Mouse (Mus musculus) kidney, adult 2 months (tissue): ENCODE measurements around the gene Nisch. TPM values are rescaled to one million over a fixed set of nuclear protein-coding genes. Genes with fewer than 3 reads are reported as not detected.

ENCODE experiments used
- DNase-seq: peaks from one replicate; pipeline ENCODE4 v3.0.0; 2021
- H3K27ac ChIP-seq: fragments of 200-500 bp; 2 replicates; pipeline ENCODE4 v1.5.1; 2012; ENCODE audit warnings: low read depth, low read length, control low read depth, inconsistent platforms; ENCODE audit not compliant: insufficient read depth
- H3K27me3 ChIP-seq: fragments of 200-500 bp; replicated peaks from 2 replicates; pipeline ENCODE4 v1.6.1; 2012; ENCODE audit warnings: mild to moderate bottlenecking, moderate library complexity, low read length, inconsistent platforms; ENCODE audit not compliant: control insufficient read depth, insufficient read depth
- H3K36me3 ChIP-seq: fragments of 200-500 bp; 2 replicates; pipeline ENCODE4 v1.6.1; 2012; ENCODE audit warnings: mild to moderate bottlenecking, moderate library complexity, low read length, inconsistent platforms; ENCODE audit not compliant: control insufficient read depth, insufficient read depth
- H3K4me1 ChIP-seq: fragments of 200-500 bp; 2 replicates; pipeline ENCODE4 v1.6.1; 2011; ENCODE audit warnings: low read length; ENCODE audit not compliant: control insufficient read depth, insufficient read depth
- H3K4me3 ChIP-seq: fragments of 200-500 bp; 2 replicates; pipeline ENCODE4 v1.5.1; 2011; ENCODE audit warnings: mild to moderate bottlenecking, low read depth, low read length, control low read depth; ENCODE audit not compliant: insufficient read depth
- CTCF ChIP-seq: fragments of 200-500 bp; conservative IDR thresholded peaks from 2 replicates; pipeline ENCODE4 v1.5.1; 2011; ENCODE audit warnings: low read depth, mild to moderate bottlenecking, control low read depth, low read length, moderate library complexity, mixed read lengths; ENCODE audit not compliant: insufficient read depth, insufficient read length
- POLR2A ChIP-seq: fragments of 200-500 bp; IDR thresholded peaks from one replicate; pipeline ENCODE4 v1.6.1; 2011; ENCODE audit warnings: low read depth, low read length, control low read depth
- WGBS: fragments of 180-500 bp; shearing (Covaris S2); methylation state at CpG from one replicate; pipeline ENCODE4 v1.1.7; 2018; 5-methylcytosine and 5-hydroxymethylcytosine counted together
- polyA plus RNA-seq: library from polyadenylated mRNA; depleted of rRNA; stranded (reverse); fragments of >200 nt; gene quantifications from 2 replicates; pipeline ENCODE4 v1.2.3, GENCODE M21; 2012

Nisch gene
- polyA plus RNA-seq, 1 experiment = 244 TPM

DNA sequence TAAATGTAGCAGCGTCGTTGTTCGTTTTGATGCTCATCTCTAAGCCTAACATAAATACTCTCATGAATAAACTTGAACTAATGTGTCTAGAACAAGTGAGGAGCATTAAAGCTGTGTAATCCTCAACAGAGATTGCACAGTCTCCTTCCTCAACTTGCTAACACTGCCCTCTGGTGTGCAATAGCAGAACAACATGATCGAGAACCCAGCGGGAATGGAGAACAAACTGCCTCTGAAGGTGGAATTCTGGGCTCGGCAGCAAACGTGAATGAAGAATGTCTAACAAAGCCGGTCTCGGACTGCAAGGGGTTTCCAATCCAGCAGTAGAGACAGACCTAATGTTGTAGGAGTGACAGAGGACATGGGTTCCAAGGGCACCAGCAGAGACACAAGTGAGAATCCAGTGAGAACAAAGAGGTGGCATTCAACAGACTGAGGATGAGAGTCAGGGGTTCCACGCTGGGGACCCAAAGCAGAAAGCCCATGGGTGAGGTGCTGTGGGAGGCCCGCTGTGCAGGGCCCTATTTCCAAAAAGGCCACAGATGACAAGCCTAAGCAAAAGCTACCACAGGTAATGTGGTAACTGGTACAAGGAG, 17.3 kb upstream of the Nisch start:
- 11% methylated on average over 11 of the region's 11 CpGs for WGBS
- Histone ChIP-seq H3K27ac (peak overlapping the region; percentile 63; the same call in 1 of the 2 replicates), H3K27me3 (no peaks in the 10 kb centered on the region), H3K36me3 (no peaks in the 10 kb centered on the region), H3K4me3 (no peak overlapping the region), H3K4me1 (no peaks in the 10 kb centered on the region)
- DNase-seq = peak; percentile 86
- TF ChIP-seq CTCF (peak; percentile 86), POLR2A (no peak)

DNA sequence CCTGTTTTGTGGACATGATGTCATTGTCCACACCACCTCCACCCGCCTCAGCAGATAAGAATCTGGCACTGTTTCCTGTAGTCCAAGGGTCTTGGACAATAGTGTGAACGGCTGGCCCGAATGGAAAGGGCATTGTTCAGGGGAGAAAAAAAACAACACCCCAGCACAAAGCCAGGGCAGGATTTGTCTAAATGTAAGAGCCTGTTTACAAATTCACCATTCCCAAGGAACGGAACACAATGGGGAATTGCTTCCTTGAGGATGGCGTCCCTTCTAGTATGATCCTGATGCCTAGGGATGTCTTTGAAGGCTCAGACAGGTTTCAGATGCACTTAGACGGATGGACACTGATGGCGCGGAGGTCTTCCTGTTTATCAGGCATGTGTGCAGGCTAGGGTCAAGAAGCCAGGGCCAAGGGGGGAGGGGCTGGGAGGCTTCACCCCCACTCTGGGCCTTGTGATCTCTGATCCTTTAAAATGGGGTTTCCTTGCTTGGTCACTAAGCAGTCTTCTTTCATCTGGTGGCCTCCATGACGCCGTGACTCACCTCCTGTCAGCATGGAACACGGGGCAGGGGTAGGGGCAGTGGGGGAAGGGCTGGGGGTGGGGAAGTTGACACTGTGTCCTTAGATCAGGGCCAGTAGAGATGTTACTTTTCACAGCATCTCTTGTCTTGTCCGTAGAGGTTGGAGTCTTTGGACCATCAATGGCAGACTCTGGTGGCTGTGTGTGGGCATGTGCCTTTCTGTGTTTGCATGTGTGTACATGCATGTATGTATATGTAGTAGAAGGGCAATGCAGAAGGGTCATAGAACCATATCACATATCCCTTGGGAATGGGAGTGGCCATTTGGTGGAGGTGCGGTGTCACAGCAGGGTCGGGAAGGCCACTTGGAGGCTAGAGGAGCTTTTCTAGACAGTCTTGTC, 16.6 kb upstream of the Nisch start:
- Histone ChIP-seq H3K4me1 (no peaks in the 10 kb centered on the region), H3K27ac (peak overlapping the region; percentile 72), H3K4me3 (no peak overlapping the region), H3K27me3 (no peaks in the 10 kb centered on the region), H3K36me3 (no peaks in the 10 kb centered on the region)
- no peak for TF ChIP-seq CTCF
- no peak for TF ChIP-seq POLR2A
- 65% methylated on average over 14 of the region's 14 CpGs for WGBS
- peak; percentile 79 for DNase-seq

DNA sequence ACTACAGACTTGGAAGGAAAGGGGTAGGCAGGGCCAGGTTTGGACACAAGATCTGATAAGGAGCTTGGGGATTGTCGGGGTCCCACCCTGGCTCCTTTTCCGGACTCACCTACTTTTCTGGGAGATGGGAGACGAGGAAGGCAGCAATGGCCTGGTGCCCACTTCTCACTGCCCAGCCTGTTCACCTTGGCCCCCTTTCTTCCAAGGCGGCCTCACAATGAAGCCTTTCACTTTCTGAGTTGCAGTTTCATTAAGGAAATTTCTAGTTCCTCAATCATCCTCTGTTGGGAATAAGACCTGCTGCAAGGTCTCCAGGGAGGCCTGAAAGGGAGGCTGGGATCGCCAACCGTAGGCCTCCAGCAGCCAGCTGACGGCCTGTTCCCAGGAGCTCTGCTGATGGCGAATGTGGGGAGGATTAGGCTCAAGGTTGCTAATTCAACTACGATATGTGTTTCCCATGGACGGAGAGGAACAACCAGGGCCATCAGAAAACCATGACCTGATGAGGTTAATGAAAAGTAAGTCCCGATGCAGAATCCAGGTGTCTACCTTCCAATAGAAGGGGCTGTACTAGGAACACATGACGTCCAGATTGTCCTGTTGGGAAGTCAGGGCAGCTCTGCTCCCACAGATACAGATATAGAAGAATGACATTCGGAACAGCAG, 15.8 kb upstream of the Nisch start:
- H3K4me1 ChIP-seq = no peaks in the 10 kb centered on the region
- WGBS = 75% methylated on average over 13 of the region's 13 CpGs

DNA sequence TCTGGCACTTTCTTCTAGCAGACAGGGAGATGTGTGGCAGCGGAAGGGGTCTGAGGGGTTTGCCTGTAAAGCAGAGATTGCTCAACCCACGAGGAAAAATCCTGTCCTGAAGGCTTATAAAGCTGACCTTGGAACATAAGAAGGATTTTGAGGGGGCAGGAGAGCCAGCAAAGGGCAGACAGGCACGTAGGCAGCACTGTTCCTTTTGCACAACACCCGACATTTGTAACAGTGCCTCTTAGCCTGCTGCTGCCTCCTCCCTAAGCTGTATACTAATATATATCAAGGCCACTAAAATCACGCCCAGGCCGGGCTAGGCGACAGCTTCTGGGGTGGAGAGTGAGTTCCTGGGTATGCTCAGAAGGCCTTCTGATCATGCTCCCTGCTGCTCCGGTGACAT, 13.7 kb upstream of the Nisch start:
- Histone ChIP-seq H3K4me1 (no peaks in the 10 kb centered on the region), H3K27me3 (no peaks in the 10 kb centered on the region), H3K27ac (0 out of 2 replicates have a peak overlapping the region, but pooled peaks have one; percentile 12), H3K4me3 (no peak overlapping the region), H3K36me3 (no peaks in the 10 kb centered on the region)
- DNase-seq = no peak
- 66% methylated on average over 8 of the region's 8 CpGs for WGBS
- TF ChIP-seq CTCF = no peak
- no peak for TF ChIP-seq POLR2A

More for the DNA sequence above, 15.8 kb upstream of the Nisch start:
- H3K27me3 ChIP-seq = no peaks in the 10 kb centered on the region
- H3K36me3 ChIP-seq = no peaks in the 10 kb centered on the region
- H3K4me3 ChIP-seq = no peak overlapping the region
- DNase-seq = peak; percentile 50
- H3K27ac ChIP-seq = peak overlapping the region; percentile 72
- no peak for TF ChIP-seq CTCF
- no peak for TF ChIP-seq POLR2A

DNA sequence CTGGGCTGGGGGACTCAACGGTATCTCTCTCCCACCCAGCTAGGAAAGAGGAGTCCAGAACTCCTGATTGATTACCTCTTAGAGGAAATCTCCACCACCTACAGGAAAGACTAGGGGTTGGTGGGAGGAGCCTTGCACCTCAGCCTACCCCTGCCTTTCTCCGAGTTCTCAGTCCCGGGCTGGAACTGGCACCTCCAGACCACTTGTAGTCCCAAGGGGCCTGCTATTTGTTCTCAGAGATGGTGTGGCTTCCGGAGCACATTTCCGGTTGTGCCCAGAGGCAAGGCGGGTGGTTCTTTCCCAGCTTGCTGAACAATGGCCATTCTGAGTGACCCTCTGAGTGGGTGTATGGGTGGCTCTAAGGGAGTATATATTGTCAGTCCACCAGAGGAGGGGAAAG, 11.5 kb upstream of the Nisch start:
- peak overlapping the region; percentile 46 for H3K27ac ChIP-seq
- 50% methylated on average over 6 of the region's 6 CpGs for WGBS
- no peaks in the 10 kb centered on the region for H3K36me3 ChIP-seq
- H3K27me3 ChIP-seq = no peaks in the 10 kb centered on the region
- H3K4me3 ChIP-seq = no peak overlapping the region
- TF ChIP-seq POLR2A (no peak), CTCF (no peak)
- peak; percentile 76 for DNase-seq
- H3K4me1 ChIP-seq = no peaks in the 10 kb centered on the region

DNA sequence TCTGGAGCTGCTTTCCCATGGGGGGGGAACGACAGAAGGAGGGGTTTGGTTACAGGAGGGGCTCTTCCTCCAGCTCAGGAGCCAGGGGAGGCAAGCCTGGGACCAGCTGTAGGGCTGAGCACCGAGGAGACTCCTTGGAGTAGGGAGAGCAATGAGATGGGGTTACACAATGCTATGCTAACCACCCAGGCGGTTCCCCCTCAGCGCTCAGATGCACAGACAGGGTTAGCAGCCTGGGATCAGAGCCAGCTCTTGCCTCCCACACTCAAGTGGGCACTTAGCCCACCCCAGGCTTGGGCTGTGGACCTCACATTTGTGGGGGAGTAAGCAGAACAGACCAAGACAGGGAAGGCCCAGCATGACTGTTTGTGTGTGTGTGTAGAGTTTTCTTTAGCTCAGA, 10.2 kb upstream of the Nisch start:
- Histone ChIP-seq H3K4me1 (no peaks in the 10 kb centered on the region), H3K27ac (no peak overlapping the region), H3K36me3 (no peaks in the 10 kb centered on the region), H3K4me3 (no peak overlapping the region), H3K27me3 (no peaks in the 10 kb centered on the region)
- WGBS = 51% methylated on average over 4 of the region's 4 CpGs
- no peak for TF ChIP-seq CTCF
- no peak for TF ChIP-seq POLR2A
- no peak for DNase-seq
